Mouse (Mus musculus) CD4-positive helper T cell, adult 2 months (primary cell): ENCODE results near the gene Gm4214.
"Not testable (repeated sequence)": the region's sequence is repeated elsewhere in the genome, so short reads cannot be mapped to it uniquely, and the experiment has no call there.

Experiments
- DNase-seq: peaks from one replicate; pipeline ENCODE4 v3.0.0-alpha.2; 2012; ENCODE audit warnings: low read depth, missing footprints, low spot score

The Gm4214 gene

DNA sequence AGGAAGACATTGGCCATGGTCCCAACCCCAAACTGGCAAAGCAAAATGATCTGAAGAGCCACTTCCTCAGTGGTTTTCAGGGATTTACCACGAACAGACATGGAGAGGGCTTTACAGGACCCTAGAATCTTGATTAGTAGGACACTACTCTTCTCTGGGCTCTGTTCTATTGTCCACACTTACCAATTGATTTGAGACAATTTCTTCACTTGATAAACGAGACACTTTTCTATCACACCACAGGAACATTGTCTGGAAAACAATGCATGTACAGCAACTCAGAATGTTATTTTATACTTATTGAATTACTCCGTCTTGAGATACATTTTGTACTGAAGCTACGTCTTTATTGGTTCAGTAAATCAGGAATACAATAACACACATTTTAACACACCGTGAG lies at the start of gene Gm4214:
Gene Gm4214 (minus strand): TSS at position 101 of the 400 bp plus-strand sequence.
- not testable (repeated sequence) for DNase-seq

DNA sequence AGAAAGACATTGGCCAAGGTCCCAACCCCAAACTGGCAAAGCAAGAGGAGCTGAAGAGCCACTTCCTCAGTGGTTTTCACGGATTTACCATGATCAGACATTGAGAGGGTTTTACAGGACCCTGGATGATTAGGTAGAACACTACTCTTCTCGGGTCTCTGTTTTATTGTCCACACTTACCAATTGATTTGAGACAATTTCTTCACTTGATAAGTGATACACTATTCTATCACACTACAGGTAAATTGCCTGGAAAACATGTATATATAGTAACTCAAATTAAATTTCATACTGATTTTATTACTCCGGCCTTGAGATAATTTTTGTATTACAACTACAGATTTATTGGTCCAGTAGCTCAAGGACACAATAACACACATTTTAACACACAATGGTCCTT lies 35.4 kb upstream of the Gm4214 start, which contains the start of gene Gm4216:
Gene Gm4216 (minus strand): TSS at position 101 of the 400 bp plus-strand sequence.
- DNase-seq, result not testable (repeated sequence)
